Mouse (Mus musculus) midbrain, embryonic 13.5 days (tissue): ENCODE measurements at regions not wholly inside any gene's neighbourhood (a gene's known extent, or its start where the extent isn't known, plus 50 kb on each side); places are given as distances from the start of the nearest gene placed in this dataset.
A peak's percentile ranks its signal among the peaks of the same experiment; 100 is the strongest.

Experiments used
- ATAC-seq: fragments of 200-750 bp; cut with Nextera tagmentation; 2 replicates; pipeline ENCODE4 v1.8.0; 2017; ENCODE audit warnings: mild to moderate bottlenecking, moderate TSS enrichment, moderate library complexity
- H3K27ac ChIP-seq: fragments of 300-500 bp; sonication (generic); 2 replicates; pipeline ENCODE4 v1.5.1; 2015; ENCODE audit warnings: inconsistent platforms, mild to moderate bottlenecking, moderate library complexity
- H3K27me3 ChIP-seq: fragments of 300-500 bp; sonication (generic); 2 replicates; pipeline ENCODE4 v1.6.1; 2015; ENCODE audit warnings: mild to moderate bottlenecking, inconsistent platforms
- H3K36me3 ChIP-seq: fragments of 300-500 bp; sonication (generic); 2 replicates; pipeline ENCODE4 v1.6.1; 2015; ENCODE audit warnings: mild to moderate bottlenecking, inconsistent platforms
- H3K4me1 ChIP-seq: fragments of 300-500 bp; sonication (generic); replicated peaks from 2 replicates; pipeline ENCODE4 v1.6.1; 2015; ENCODE audit warnings: inconsistent platforms
- H3K4me2 ChIP-seq: fragments of 300-500 bp; sonication (generic); replicated peaks from 2 replicates; pipeline ENCODE4 v1.6.1; 2015; ENCODE audit warnings: moderate library complexity, mild to moderate bottlenecking, inconsistent platforms
- H3K4me3 ChIP-seq: fragments of 300-500 bp; sonication (generic); replicated peaks from 2 replicates; pipeline ENCODE4 v1.5.1; 2015; ENCODE audit warnings: mild to moderate bottlenecking, inconsistent platforms
- H3K9ac ChIP-seq: fragments of 300-500 bp; sonication (generic); replicated peaks from 2 replicates; pipeline ENCODE4 v1.6.1; 2015; ENCODE audit warnings: mild to moderate bottlenecking, inconsistent platforms
- H3K9me3 ChIP-seq: fragments of 300-500 bp; sonication (generic); 2 replicates; pipeline ENCODE4 v1.6.1; 2016; ENCODE audit warnings: mild to moderate bottlenecking, inconsistent platforms
- WGBS: fragments of 180-500 bp; shearing (Covaris S2); methylation state at CpG from one replicate; pipeline ENCODE4 v1.1.7; 2015; 5-methylcytosine and 5-hydroxymethylcytosine counted together

DNA sequence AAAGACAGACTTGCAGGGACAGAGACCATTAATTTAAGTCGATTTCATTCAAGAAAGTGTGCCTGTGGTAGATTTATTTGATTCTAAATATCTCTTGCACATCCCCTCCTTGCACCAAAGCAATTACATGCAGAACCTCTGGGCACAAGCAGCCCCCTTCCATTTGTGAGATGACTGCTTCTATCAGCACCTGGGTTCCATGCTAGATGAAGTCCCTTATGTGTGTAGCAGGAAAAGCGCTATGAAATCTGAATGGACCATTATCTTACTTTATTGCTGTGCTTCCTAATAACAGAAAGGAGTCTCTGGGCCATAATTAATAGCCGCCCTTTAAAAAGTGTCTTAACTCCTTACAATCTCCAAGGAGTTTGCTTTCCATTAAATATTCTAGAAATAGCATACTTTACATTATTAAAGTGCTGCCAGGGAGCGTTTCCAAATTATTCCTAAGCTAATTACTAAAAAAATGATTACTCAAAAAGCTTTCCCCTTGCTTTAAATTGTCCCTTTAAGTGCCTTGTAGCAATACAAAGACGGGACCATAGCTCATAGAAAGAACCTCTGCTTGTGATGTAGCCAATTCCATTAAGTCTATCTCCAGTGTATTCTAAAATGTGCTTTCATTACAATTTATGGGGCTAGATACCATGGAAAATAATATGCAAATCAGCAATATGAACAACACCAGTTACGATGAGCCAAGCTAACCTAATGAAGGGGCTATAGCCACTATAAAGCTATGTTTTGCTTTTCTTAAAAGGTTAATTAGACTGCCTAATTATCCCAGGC lies 508.1 kb upstream of the Rgma start:
- WGBS, result 73% methylated on average over 6 of the region's 6 CpGs
- H3K9ac ChIP-seq, result no peak overlapping the region
- no peaks in the 10 kb centered on the region for H3K9me3 ChIP-seq
- no peaks in the 10 kb centered on the region for H3K36me3 ChIP-seq
- no peak overlapping the region for H3K4me2 ChIP-seq
- no peak overlapping the region for H3K4me3 ChIP-seq
- ATAC-seq, result no peak
- H3K27ac ChIP-seq, result 0 out of 2 replicates have a peak overlapping the region, but pooled peaks have one; percentile 7
- peaks cover 12% of the 10 kb centered on the region for H3K4me1 ChIP-seq
- no peaks in the 10 kb centered on the region for H3K27me3 ChIP-seq

DNA sequence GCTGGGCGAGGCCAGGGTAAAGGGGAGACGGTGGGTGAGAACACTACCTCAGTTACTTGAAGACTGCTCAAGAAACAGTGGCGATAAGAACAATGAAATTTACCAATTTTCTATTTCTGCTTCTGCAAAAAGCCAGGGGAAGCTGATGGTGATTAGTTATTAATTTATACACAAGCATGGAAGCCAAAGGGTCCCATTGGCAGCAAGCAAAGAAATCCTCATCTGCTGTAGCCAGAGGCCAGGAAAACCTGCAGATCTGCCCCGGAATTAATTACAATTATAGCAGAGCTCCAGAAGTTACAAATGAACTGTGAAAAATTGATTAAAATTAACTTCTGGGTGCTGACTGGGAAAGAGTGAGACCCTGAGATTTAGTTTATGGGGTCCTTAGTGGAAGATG lies 506.2 kb upstream of the Rgma start:
- no peak overlapping the region for H3K9ac ChIP-seq
- H3K9me3 ChIP-seq, result no peaks in the 10 kb centered on the region
- WGBS, result 82% methylated on average over 4 of the region's 4 CpGs
- no peaks in the 10 kb centered on the region for H3K36me3 ChIP-seq
- peaks cover 12% of the 10 kb centered on the region for H3K4me1 ChIP-seq
- no peak overlapping the region for H3K4me3 ChIP-seq
- peak overlapping the region; percentile 42; the same call in 1 of the 2 replicates for H3K27ac ChIP-seq
- ATAC-seq, result no peak
- no peaks in the 10 kb centered on the region for H3K27me3 ChIP-seq
- H3K4me2 ChIP-seq, result no peak overlapping the region

DNA sequence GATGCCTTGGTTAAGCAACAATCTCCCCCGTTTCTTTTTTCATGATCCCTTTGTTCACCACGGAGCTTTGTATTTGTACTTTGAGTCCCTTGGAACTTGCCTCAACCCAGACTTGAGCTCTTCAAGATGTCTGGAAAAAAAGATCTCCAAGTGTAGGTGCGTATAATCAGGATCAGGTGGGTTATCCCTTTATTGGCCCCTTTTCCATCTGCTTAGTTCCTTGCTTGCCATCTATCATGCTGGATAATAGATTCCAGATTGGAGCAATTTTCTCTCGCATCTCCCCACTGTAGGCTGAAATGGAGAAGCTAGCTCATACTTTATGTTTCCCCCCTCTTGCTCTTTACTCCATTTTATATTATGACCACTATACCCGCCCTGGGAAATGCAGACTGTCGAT lies 474.5 kb upstream of the Rgma start:
- no peak overlapping the region for H3K4me3 ChIP-seq
- no peak overlapping the region for H3K27ac ChIP-seq
- H3K9me3 ChIP-seq, result no peaks in the 10 kb centered on the region
- H3K36me3 ChIP-seq, result no peaks in the 10 kb centered on the region
- no peak overlapping the region for H3K9ac ChIP-seq
- H3K4me1 ChIP-seq, result 0 out of 2 replicates have a peak, but pooled peaks cover 4% of the 10 kb centered on the region
- 81% methylated on average over 6 of the region's 6 CpGs for WGBS
- H3K27me3 ChIP-seq, result no peaks in the 10 kb centered on the region
- ATAC-seq, result no peak
- H3K4me2 ChIP-seq, result no peak overlapping the region

DNA sequence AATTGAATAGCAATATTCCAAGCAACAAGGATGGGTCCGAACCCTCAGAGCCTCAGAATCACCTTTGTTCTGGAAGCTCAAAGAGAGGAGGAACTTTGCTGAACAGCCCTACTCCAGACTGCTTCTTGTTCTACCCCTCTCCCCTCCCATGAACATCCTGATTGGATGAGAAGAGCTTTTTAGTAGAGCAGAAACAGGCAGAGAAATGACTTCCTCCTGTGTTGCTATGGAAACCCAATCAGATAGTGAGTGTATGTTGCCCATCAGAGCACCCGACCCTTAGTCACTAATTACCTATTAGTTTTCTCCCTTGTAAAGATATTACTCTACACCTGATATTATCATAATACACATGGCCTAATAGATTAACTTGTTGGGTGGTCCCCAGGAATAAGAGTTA lies 469.4 kb upstream of the Rgma start:
- ATAC-seq, result no peak
- no peaks in the 10 kb centered on the region for H3K9me3 ChIP-seq
- WGBS, result 40% methylated on average over 2 of the region's 2 CpGs
- H3K27me3 ChIP-seq, result no peaks in the 10 kb centered on the region
- H3K4me2 ChIP-seq, result no peak overlapping the region
- H3K27ac ChIP-seq, result no peak overlapping the region
- no peaks in the 10 kb centered on the region for H3K36me3 ChIP-seq
- H3K4me3 ChIP-seq, result no peak overlapping the region
- H3K9ac ChIP-seq, result no peak overlapping the region
- peaks cover 13% of the 10 kb centered on the region for H3K4me1 ChIP-seq

DNA sequence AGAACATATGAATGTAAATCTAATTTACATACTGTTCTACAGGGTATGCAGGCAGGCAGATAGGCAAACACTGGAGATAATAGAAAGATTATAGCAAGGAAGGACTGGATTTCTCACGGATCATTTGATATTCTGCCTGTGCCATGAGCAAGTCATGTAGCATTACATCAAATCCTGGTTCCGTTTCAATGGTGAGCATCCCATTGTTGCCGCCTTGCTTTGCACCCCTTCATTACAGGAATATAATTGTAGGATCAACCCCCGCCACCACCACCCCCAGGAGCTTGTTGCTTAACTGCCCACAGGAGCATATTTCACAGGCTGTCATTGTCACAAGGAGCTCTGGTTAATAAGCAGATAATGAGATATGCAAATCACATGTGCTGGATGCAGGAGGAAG lies 468.8 kb upstream of the Rgma start:
- 0 out of 2 replicates have a peak overlapping the region, but pooled peaks have one; percentile 26 for H3K27ac ChIP-seq
- no peaks in the 10 kb centered on the region for H3K9me3 ChIP-seq
- 38% methylated on average over 4 of the region's 4 CpGs for WGBS
- H3K36me3 ChIP-seq, result no peaks in the 10 kb centered on the region
- H3K27me3 ChIP-seq, result no peaks in the 10 kb centered on the region
- no peak overlapping the region for H3K4me2 ChIP-seq
- peak; percentile 20; the same call in 1 of the 2 replicates for ATAC-seq
- H3K4me3 ChIP-seq, result no peak overlapping the region
- no peak overlapping the region for H3K9ac ChIP-seq
- peaks cover 13% of the 10 kb centered on the region for H3K4me1 ChIP-seq

DNA sequence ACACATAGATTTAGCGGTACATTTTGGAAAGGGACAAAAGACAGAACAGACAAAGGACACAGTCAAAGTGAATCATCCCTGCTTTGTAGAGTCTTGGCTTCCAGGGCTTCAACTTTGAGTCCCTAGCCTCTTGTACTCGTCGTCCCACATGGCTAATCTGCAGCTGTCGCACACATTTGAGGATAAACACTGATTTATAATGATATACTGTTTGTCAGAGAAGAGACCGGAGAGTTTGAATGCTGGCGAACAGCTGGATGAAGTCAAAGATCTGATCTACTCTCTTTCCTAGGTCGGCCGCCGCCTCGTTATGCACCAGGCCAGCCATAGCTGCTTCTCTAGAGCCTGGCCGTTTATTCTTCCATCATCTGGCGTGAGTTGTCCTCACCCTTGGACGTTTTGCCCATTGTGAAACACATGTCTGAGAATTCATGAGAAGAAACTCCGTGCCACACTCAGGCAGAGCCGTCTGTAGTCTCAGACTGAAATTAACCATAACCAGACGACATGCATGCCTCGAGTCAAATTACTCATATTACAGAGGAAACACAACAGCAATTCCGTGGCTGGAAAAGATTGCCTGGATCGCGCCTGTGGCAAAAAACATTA lies 448.4 kb upstream of the Rgma start:
- Histone ChIP-seq H3K9me3 (no peaks in the 10 kb centered on the region), H3K36me3 (no peaks in the 10 kb centered on the region), H3K4me3 (no peak overlapping the region), H3K4me2 (no peak overlapping the region), H3K27me3 (no peaks in the 10 kb centered on the region), H3K27ac (no peak overlapping the region), H3K9ac (no peak overlapping the region), H3K4me1 (peaks cover 5% of the 10 kb centered on the region; the same call in 1 of the 2 replicates)
- WGBS, result 68% methylated on average over 20 of the region's 20 CpGs
- no peak for ATAC-seq

DNA sequence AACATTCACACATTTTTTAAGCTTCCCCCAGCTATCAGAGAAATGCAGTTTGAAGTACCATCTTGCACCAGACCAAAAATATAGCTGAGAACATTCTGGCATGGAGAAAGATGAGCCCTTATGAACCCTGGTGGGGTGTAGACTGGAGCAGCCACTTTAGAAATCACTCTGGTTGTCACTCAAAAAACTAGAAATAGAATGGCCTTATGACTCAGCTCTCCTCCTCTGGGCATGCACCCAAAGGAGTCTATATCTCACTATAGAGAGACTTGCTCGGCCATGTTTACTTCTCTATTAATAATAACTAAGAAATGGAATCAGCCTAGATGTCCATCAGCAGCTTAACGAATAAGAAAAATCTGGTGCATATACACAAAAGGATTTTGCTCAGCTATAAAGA lies 436.5 kb upstream of the Rgma start:
- no peaks in the 10 kb centered on the region for H3K4me1 ChIP-seq
- H3K36me3 ChIP-seq, result no peaks in the 10 kb centered on the region
- ATAC-seq, result no peak
- 90% methylated on average over 2 of the region's 2 CpGs for WGBS
- no peak overlapping the region for H3K9ac ChIP-seq
- H3K4me2 ChIP-seq, result no peak overlapping the region
- no peak overlapping the region for H3K4me3 ChIP-seq
- H3K9me3 ChIP-seq, result no peaks in the 10 kb centered on the region
- H3K27me3 ChIP-seq, result no peaks in the 10 kb centered on the region
- no peak overlapping the region for H3K27ac ChIP-seq

DNA sequence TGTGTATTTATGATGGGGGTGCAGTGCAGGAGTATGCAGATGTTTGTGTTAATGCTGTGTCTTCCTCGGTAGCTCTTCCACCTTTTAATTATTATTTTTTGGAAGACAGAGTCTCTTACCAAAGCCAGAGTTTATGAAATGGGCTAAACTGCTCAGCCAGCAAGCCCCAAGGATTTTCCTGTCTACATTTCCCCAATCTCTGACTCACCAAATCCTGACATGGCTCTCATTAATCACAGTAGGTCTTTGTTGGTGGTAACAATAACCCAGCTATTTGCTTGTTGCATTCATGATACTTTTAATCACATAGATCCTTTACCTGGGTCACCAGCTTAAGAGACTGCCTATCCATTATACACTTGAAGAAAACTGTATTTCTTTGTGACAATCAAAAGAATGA lies 427.8 kb upstream of the Rgma start:
- no peak overlapping the region for H3K4me3 ChIP-seq
- no peak overlapping the region for H3K27ac ChIP-seq
- WGBS, result 86% methylated on average over 1 of the region's 1 CpGs
- no peaks in the 10 kb centered on the region for H3K9me3 ChIP-seq
- H3K9ac ChIP-seq, result no peak overlapping the region
- H3K4me1 ChIP-seq, result peaks cover 17% of the 10 kb centered on the region
- no peaks in the 10 kb centered on the region for H3K27me3 ChIP-seq
- H3K36me3 ChIP-seq, result no peaks in the 10 kb centered on the region
- ATAC-seq, result no peak
- H3K4me2 ChIP-seq, result no peak overlapping the region

DNA sequence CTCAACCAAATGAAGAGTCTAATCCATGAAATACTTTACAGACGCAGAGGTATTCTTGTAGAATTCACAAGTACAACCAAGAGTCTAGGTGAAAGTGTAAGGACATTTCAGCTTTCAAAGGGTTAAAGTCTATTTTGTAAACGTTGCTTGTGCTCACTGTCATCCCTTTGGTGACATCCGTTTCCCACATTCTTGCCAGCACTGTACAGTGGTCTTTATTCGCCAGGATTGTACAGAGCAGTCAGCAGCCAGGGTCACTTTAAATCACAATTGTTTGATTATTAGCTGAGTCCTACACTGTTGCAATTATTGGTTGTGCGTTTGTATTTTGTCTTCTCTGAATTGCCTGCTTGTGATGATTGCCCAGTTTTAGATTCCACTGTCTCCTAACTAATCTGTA lies 427.3 kb upstream of the Rgma start:
- Histone ChIP-seq H3K27me3 (no peaks in the 10 kb centered on the region), H3K36me3 (no peaks in the 10 kb centered on the region), H3K4me3 (no peak overlapping the region), H3K4me2 (no peak overlapping the region), H3K27ac (no peak overlapping the region), H3K9ac (no peak overlapping the region), H3K9me3 (no peaks in the 10 kb centered on the region), H3K4me1 (peaks cover 17% of the 10 kb centered on the region)
- 41% methylated on average over 5 of the region's 5 CpGs for WGBS
- no peak for ATAC-seq

DNA sequence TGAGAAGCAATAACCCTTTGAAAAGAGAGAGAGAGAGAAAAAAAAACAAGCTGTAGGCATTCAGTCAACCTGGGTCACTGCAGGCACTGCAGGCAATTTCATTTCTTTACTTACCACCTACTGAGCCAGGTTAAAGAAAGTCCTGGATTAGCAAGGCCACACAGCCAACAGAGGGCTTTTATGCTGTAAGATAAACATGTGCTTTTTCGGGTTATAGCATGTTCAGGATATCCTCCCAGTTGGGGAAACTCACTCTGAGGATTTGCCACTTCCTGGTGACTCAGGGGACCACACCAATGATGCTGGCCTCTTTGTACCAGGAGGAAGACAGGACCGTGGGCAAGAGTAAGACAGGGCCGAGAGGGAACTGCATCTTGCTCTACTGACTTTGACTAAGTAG lies 426.6 kb upstream of the Rgma start:
- peaks cover 17% of the 10 kb centered on the region for H3K4me1 ChIP-seq
- no peak for ATAC-seq
- H3K9me3 ChIP-seq, result no peaks in the 10 kb centered on the region

DNA sequence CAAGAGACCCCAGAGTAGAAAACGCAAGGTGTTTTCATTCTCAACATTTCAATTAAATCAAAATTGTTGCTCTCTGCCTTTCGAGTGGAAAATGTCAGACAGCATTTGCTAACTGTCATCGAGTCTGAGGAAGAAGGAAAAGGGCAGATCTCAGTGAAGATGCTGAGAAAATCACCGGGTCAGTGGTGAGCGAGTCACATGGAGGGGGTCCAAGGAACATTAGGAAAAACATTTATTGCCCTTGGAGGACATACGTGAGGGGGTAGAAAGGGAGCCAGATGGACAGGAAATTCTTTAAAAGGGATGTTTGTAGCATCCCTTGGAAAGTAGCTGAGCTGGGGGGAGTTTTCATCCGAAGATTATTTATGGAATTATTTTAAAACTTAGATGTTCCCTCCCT lies 425.4 kb upstream of the Rgma start:
- Histone ChIP-seq H3K9me3 (no peaks in the 10 kb centered on the region), H3K27ac (no peak overlapping the region), H3K4me1 (peaks cover 17% of the 10 kb centered on the region), H3K9ac (no peak overlapping the region), H3K4me3 (no peak overlapping the region), H3K27me3 (no peaks in the 10 kb centered on the region), H3K4me2 (no peak overlapping the region), H3K36me3 (no peaks in the 10 kb centered on the region)
- 78% methylated on average over 7 of the region's 7 CpGs for WGBS
- no peak for ATAC-seq

More for the DNA sequence above, 426.6 kb upstream of the Rgma start:
- Histone ChIP-seq H3K4me2 (no peak overlapping the region), H3K4me3 (no peak overlapping the region), H3K27ac (0 out of 2 replicates have a peak overlapping the region, but pooled peaks have one; percentile 4), H3K36me3 (no peaks in the 10 kb centered on the region), H3K9ac (no peak overlapping the region), H3K27me3 (no peaks in the 10 kb centered on the region)
- 35% methylated on average over 3 of the region's 3 CpGs for WGBS

DNA sequence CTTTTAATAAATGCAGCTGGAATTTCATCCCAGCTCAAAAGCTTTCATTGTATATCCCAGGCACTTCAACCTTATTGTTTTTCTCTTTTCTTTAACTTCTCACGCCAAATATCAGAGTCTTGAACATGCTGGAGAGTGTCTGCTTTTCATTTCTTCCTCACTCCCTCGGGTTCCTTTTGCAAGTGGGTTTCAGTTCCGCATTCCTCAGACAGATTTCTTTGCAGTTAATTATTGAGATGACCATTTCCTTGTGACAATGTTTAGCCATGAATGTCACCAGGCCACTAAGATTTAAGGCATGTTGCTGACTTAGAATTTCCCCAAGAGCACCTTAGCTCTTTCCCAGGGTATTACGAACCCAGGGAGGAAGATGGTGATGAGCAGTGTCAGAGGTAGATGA lies 417.6 kb upstream of the Rgma start:
- Histone ChIP-seq H3K27ac (no peak overlapping the region), H3K4me3 (no peak overlapping the region), H3K4me1 (peaks cover 18% of the 10 kb centered on the region), H3K36me3 (no peaks in the 10 kb centered on the region), H3K27me3 (no peaks in the 10 kb centered on the region), H3K9me3 (no peaks in the 10 kb centered on the region), H3K4me2 (no peak overlapping the region), H3K9ac (no peak overlapping the region)
- ATAC-seq, result no peak
- 62% methylated on average over 4 of the region's 4 CpGs for WGBS
